Mouse (Mus musculus): ENCODE data around the gene Gmps. TPM values are rescaled to one million over a fixed set of nuclear protein-coding genes. Genes with fewer than 3 reads are reported as not detected.
A peak's percentile ranks its signal among the peaks of the same experiment; 100 is the strongest.

Gene Gmps
- total and polyA plus RNA-seq, 3 experiments, result 22.4 to 46.2 (median 38.6) TPM

DNA sequence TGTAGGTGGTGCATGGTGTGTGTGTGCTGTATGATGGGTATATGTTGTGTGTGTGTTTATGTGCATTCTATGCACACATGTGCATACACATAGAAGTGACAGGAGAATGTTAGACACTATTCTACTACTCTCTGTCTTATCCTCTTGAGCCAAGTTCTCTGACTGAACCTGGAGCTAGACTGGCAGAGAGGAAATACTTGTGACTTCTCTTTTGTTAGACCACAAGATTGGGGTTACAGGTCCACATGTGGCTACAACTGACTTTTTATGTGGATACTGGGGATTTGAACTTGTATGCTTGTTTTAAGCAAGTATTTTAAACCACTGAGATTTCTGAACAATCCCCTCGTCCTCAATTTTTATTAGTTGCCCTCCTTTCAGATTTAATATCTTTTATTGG, 10.8 kb downstream of the Gmps start:
- H3K36me3 ChIP-seq (replicated peaks in 1 of 2; ENCODE audit: control insufficient read depth in 1 of 2, insufficient read depth in 1 of 2, low read length in 1 of 2), result peaks cover 30 to 81% of the 10 kb centered on the region in 2 experiments
- H3K79me2 ChIP-seq (replicated peaks; ENCODE audit: control insufficient read depth, extremely low read depth, insufficient read depth, poor library complexity, severe bottlenecking), result peaks cover 16% of the 10 kb centered on the region
- no peaks in the 10 kb centered on the region for H3K9me3 ChIP-seq (replicated peaks; ENCODE audit: low read length)
- H3K4me3 ChIP-seq (replicated peaks in 1 of 3; ENCODE audit: low read depth in 2 of 3, low read length in 2 of 3, poor library complexity in 1 of 3), result no peak overlapping the region
- H3K9ac ChIP-seq (ENCODE audit: insufficient read depth, low read depth), result no peak overlapping the region
- no peak for TF ChIP-seq MAZ (IDR thresholded peaks at IDR 0.05; ENCODE audit: low read depth, low read length)
- in situ Hi-C loops (cut with MboI; ENCODE audit: low pct_ligation_motif_present, low pct_unique_long_range_greater_than_20kb, low sequenced_read_pairs) (no loop called here), dilution Hi-C loops (cut with MboI; ENCODE audit: extremely low pct_ligation_motif_present, extremely low pct_unique_long_range_greater_than_20kb, low sequenced_read_pairs) (no loop called here)
- no peaks in the 10 kb centered on the region for H3K27me3 ChIP-seq (replicated peaks)
- no peaks in the 10 kb centered on the region for H3K4me1 ChIP-seq (ENCODE audit: control insufficient read depth in 1 of 2, insufficient read depth in 2 of 2)
- no peak for DNase-seq (ENCODE audit: extremely low read depth)
- H3K27ac ChIP-seq (ENCODE audit: insufficient read depth, low read depth), result no peak overlapping the region
- H3K4me2 ChIP-seq (ENCODE audit: insufficient read depth, low read depth, poor library complexity, severe bottlenecking), result no peak overlapping the region

GRCm38 (mm10) chr3:63988722-63989440, 13.0 kb downstream of the Gmps start:
- H3K27me3 ChIP-seq (replicated peaks), result no peaks in the 10 kb centered on the region
- H3K79me2 ChIP-seq (replicated peaks; ENCODE audit: control insufficient read depth, extremely low read depth, insufficient read depth, poor library complexity, severe bottlenecking), result peaks cover 13% of the 10 kb centered on the region; the same call in 1 of the 2 replicates
- H3K9me3 ChIP-seq (replicated peaks; ENCODE audit: low read length), result no peaks in the 10 kb centered on the region
- H3K4me1 ChIP-seq (ENCODE audit: control insufficient read depth in 1 of 2, insufficient read depth in 2 of 2), result no peaks in the 10 kb centered on the region
- no peak overlapping the region for H3K4me2 ChIP-seq (ENCODE audit: insufficient read depth, low read depth, poor library complexity, severe bottlenecking)
- H3K9ac ChIP-seq (ENCODE audit: insufficient read depth, low read depth), result no peak overlapping the region
- no peak for DNase-seq (ENCODE audit: extremely low read depth)
- TF ChIP-seq NRF1 (IDR thresholded peaks at IDR 0.05; ENCODE audit: low read depth, low read length) (no peak), GABPA (IDR thresholded peaks at IDR 0.05; ENCODE audit: insufficient replicate concordance, low read depth, low read length) (no peak), MAFK (IDR thresholded peaks at IDR 0.05; ENCODE audit: insufficient replicate concordance, low read length) (peak; percentile 60; the same call in 1 of the 2 replicates), CHD1 (IDR thresholded peaks at IDR 0.05; ENCODE audit: low read depth, low read length) (no peak), ZKSCAN1 (IDR thresholded peaks at IDR 0.05; ENCODE audit: borderline replicate concordance, low read depth, low read length) (no peak)
- no peak overlapping the region for H3K27ac ChIP-seq (ENCODE audit: insufficient read depth, low read depth)
- H3K36me3 ChIP-seq (replicated peaks in 1 of 2; ENCODE audit: control insufficient read depth in 1 of 2, insufficient read depth in 1 of 2, low read length in 1 of 2), result peaks cover 29 to 82% of the 10 kb centered on the region in 2 experiments
- H3K4me3 ChIP-seq (replicated peaks in 1 of 3; ENCODE audit: low read depth in 2 of 3, low read length in 2 of 3, poor library complexity in 1 of 3), result no peak overlapping the region
- dilution Hi-C loops (cut with MboI; ENCODE audit: extremely low pct_ligation_motif_present, extremely low pct_unique_long_range_greater_than_20kb, low sequenced_read_pairs), result no loop called here
- in situ Hi-C loops (cut with MboI; ENCODE audit: low pct_ligation_motif_present, low pct_unique_long_range_greater_than_20kb, low sequenced_read_pairs), result no loop called here

GRCm38 (mm10) chr3:64021436-64021835, 45.5 kb downstream of the Gmps start:
- Histone ChIP-seq H3K4me2 (ENCODE audit: insufficient read depth, low read depth, poor library complexity, severe bottlenecking) (no peak overlapping the region), H3K36me3 (replicated peaks in 1 of 2; ENCODE audit: control insufficient read depth in 1 of 2, insufficient read depth in 1 of 2, low read length in 1 of 2) (peaks cover 8 to 23% of the 10 kb centered on the region in 2 experiments), H3K4me1 (ENCODE audit: control insufficient read depth in 1 of 2, insufficient read depth in 2 of 2) (no peaks in the 10 kb centered on the region), H3K4me3 (replicated peaks in 1 of 3; ENCODE audit: low read depth in 2 of 3, low read length in 2 of 3, poor library complexity in 1 of 3) (no peak overlapping the region), H3K27me3 (replicated peaks) (no peaks in the 10 kb centered on the region), H3K9ac (ENCODE audit: insufficient read depth, low read depth) (no peak overlapping the region), H3K27ac (ENCODE audit: insufficient read depth, low read depth) (no peak overlapping the region), H3K79me2 (replicated peaks; ENCODE audit: control insufficient read depth, extremely low read depth, insufficient read depth, poor library complexity, severe bottlenecking) (no peaks in the 10 kb centered on the region), H3K9me3 (replicated peaks; ENCODE audit: low read length) (no peaks in the 10 kb centered on the region)
- in situ Hi-C loops (cut with MboI; ENCODE audit: low pct_ligation_motif_present, low pct_unique_long_range_greater_than_20kb, low sequenced_read_pairs) (no loop called here), dilution Hi-C loops (cut with MboI; ENCODE audit: extremely low pct_ligation_motif_present, extremely low pct_unique_long_range_greater_than_20kb, low sequenced_read_pairs) (no loop called here)
- DNase-seq (ENCODE audit: extremely low read depth), result no peak
- TF ChIP-seq CTCF (conservative IDR thresholded peaks at IDR 0.05 in 1 of 2, IDR thresholded peaks at IDR 0.05 in 1 of 2; ENCODE audit: low read depth in 2 of 2, low read length in 2 of 2), result no peak
- TF ChIP-seq MXI1 (IDR thresholded peaks at IDR 0.05; ENCODE audit: low read depth, low read length), result no peak
- no peak for TF ChIP-seq MAFK (IDR thresholded peaks at IDR 0.05; ENCODE audit: insufficient replicate concordance, low read length)

Measured in CH12.LX (cell line).